Mouse (Mus musculus) stomach, postnatal 0 days (tissue): ENCODE data around the gene Grb7. TPM values are rescaled to one million over a fixed set of nuclear protein-coding genes. Genes with fewer than 3 reads are reported as not detected.

Experiments
- ATAC-seq: fragments of 200-750 bp; cut with Nextera tagmentation; 2 replicates; pipeline ENCODE4 v1.8.0; 2017; ENCODE audit not compliant: low FRiP score, low TSS enrichment
- DNase-seq: peaks from one replicate; pipeline ENCODE4 v3.0.0-alpha.2; 2016; ENCODE audit warnings: low spot score
- H3K27ac ChIP-seq: fragments of 300-500 bp; sonication (generic); replicated peaks from 2 replicates; pipeline ENCODE4 v1.5.1; 2014; ENCODE audit warnings: mild to moderate bottlenecking, control low read depth
- H3K27me3 ChIP-seq: fragments of 300-500 bp; sonication (generic); 2 replicates; pipeline ENCODE4 v1.6.1; 2014; ENCODE audit warnings: low read length; ENCODE audit not compliant: control insufficient read depth, insufficient read depth
- H3K36me3 ChIP-seq: fragments of 300-500 bp; sonication (generic); 2 replicates; pipeline ENCODE4 v1.6.1; 2014; ENCODE audit warnings: low read length, mixed read lengths; ENCODE audit not compliant: control insufficient read depth, insufficient read depth
- H3K4me1 ChIP-seq: fragments of 300-500 bp; sonication (generic); replicated peaks from 2 replicates; pipeline ENCODE4 v1.6.1; 2014; ENCODE audit warnings: antibody characterized with exemption; ENCODE audit not compliant: control insufficient read depth, insufficient read depth
- H3K4me2 ChIP-seq: fragments of 300-500 bp; sonication (generic); replicated peaks from 2 replicates; pipeline ENCODE4 v1.6.1; 2014; ENCODE audit warnings: low read depth, mild to moderate bottlenecking, control low read depth, moderate library complexity
- H3K4me3 ChIP-seq: fragments of 300-500 bp; sonication (generic); 2 replicates; pipeline ENCODE4 v1.5.1; 2014; ENCODE audit warnings: low read depth, low read length, control low read depth
- H3K9ac ChIP-seq: fragments of 300-500 bp; sonication (generic); 2 replicates; pipeline ENCODE4 v1.6.1; 2014; ENCODE audit warnings: mild to moderate bottlenecking, low read length, control low read depth, mixed read lengths
- H3K9me3 ChIP-seq: fragments of 300-500 bp; sonication (generic); 2 replicates; pipeline ENCODE4 v1.6.1; 2016; ENCODE audit warnings: low read length; ENCODE audit not compliant: control insufficient read depth
- CTCF ChIP-seq: IDR thresholded peaks from 2 replicates; pipeline ENCODE4 v1.5.1; 2016; ENCODE audit warnings: antibody characterized with exemption, low read depth, mild to moderate bottlenecking, moderate library complexity
- EP300 ChIP-seq: optimal IDR thresholded peaks from 2 replicates; pipeline ENCODE3; 2016; ENCODE audit warnings: antibody characterized with exemption
- WGBS: fragments of 180-500 bp; shearing (Covaris S2); extraction: QIAGEN DNeasy Blood & Tissue Kit; methylation state at CpG from one replicate; pipeline ENCODE4 v1.1.7; 2014; 5-methylcytosine and 5-hydroxymethylcytosine counted together
- polyA plus RNA-seq: library from polyadenylated mRNA; unstranded; fragments of >200 nt; fragmentation: Nextera tagmentation; extraction: Ambion mirVana; gene quantifications from 2 replicates; pipeline ENCODE4 v1.2.1, GENCODE M21; 2015

Gene Grb7
- polyA plus RNA-seq, 1 experiment from 2014 or later: 23.0 TPM

DNA sequence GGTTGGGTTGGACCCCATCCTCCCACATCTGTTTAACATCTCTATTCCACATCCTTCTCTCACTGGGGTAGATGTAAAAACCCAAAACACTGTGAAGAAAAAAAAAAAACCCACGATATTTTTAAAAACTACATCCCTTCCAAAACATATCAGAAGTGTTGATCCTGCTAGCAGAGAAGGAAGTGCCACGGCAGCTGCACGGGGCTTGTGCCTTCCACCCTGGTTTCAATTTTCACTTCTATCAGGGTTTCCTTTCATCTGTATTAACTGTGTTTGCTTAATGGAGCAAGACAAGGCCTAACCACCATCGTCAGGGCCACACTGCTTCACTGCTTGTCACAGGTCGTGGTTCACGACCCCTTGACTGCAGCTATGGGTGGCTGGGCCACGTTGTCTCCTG, 46.8 kb downstream of the Grb7 start:
- no peaks in the 10 kb centered on the region for H3K27me3 ChIP-seq
- H3K36me3 ChIP-seq: no peaks in the 10 kb centered on the region
- ATAC-seq (no peak), DNase-seq (no peak)
- no peak overlapping the region for H3K9ac ChIP-seq
- H3K4me1 ChIP-seq: no peaks in the 10 kb centered on the region
- no peak overlapping the region for H3K4me3 ChIP-seq
- H3K27ac ChIP-seq: no peak overlapping the region
- TF ChIP-seq CTCF (no peak), EP300 (no peak)
- WGBS: 22% methylated on average over 7 of the region's 7 CpGs
- H3K4me2 ChIP-seq: no peak overlapping the region
- H3K9me3 ChIP-seq: no peaks in the 10 kb centered on the region

DNA sequence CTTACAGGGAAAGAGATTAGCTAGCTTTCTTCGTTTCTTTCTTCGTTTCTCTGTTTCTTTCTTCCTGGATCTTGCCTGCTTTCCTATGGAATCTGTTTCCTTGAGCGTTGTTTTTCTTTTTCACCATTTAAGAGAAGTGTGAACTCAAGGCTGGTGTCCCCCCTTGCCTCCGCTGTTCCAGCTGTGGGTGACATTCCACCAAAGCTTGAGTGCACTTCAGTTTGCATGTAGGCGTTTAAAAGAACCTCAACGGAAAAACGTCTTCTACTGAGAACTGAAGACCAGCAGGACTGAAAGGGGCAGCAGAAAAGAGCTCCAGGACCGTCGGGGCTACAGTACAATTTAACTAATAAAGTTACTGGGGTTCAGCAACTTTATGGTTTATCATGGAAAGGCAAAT, 47.2 kb downstream of the Grb7 start:
- Histone ChIP-seq H3K9me3 (no peaks in the 10 kb centered on the region), H3K9ac (no peak overlapping the region), H3K4me2 (no peak overlapping the region), H3K4me3 (no peak overlapping the region), H3K36me3 (no peaks in the 10 kb centered on the region), H3K27me3 (no peaks in the 10 kb centered on the region), H3K4me1 (no peaks in the 10 kb centered on the region), H3K27ac (no peak overlapping the region)
- TF ChIP-seq EP300 (no peak), CTCF (no peak)
- ATAC-seq (no peak), DNase-seq (no peak)
- 76% methylated on average over 9 of the region's 9 CpGs for WGBS

DNA sequence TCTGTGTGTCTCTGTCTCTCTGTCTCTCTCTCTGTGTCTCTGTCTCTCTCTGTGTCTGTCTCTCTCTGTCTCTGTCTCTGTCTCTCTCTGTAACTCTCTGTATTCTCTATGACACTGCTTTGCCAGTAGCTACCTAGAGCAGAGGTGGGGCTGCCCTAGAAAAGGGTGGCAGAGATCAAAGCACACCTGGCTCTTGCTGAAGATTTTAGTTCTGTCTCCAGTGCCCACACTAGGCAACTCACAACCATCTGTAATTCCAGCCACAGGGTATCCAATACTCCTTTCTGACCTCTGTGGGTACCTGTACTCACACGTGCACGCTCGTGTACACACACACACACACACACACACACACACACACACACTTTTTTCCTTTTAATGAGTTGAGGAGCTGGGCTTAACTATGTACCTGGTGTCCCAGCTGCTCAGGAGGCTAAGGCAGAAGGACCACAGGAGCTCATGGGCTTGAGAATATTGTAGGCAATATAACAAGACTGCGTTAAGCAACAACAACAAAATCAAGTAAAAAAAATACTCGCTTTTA, 49.1 kb downstream of the Grb7 start:
- no peaks in the 10 kb centered on the region for H3K36me3 ChIP-seq
- no peak overlapping the region for H3K4me3 ChIP-seq
- ATAC-seq: no peak
- H3K27me3 ChIP-seq: no peaks in the 10 kb centered on the region
- no peak overlapping the region for H3K9ac ChIP-seq
- no peak overlapping the region for H3K4me2 ChIP-seq
- H3K9me3 ChIP-seq: no peaks in the 10 kb centered on the region
- H3K27ac ChIP-seq: no peak overlapping the region
- WGBS: 84% methylated on average over 5 of the region's 5 CpGs
- TF ChIP-seq EP300 (no peak), CTCF (no peak)
- no peak for DNase-seq
- H3K4me1 ChIP-seq: no peaks in the 10 kb centered on the region

DNA sequence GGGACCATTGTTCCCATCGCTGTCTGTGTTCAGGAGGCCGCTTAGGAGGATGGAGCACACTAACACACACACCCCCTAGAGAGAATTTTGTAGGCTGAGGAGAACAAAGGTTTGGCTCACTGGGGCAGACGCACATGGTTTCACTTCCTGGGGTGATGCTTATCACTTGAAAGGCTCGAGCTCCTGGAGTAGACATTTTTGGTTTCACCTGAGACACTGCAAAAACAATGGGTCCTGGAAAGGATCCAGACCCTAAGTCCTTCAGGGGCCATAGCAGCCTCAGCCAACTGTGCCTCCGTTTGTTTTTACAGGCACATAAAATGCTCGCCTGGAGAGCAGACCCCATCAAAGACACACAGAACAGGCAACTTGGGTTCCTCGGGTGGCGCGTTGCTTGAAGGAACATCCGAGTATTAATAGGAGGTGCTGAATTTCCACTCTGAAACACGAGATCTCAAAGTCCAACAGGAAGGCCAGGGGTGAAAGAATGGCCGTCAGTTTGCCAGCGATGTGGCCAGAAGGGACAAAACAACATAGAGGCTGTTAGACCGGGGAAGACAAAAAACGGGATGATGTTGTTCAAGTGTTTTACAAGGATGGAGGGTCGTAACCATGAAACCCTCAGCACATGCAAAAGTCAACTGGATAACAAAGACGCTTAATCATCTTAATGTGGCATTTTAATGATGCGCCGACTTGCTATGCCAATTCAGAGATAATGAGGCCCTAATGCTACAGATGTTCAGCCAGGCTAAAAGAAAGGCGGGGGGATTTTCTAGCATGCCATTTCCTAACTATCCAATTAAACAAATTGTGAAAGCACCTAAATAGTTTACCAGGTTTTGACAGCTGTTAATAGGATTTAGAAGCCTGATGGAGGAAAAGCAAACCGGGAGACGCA, 51.4 kb downstream of the Grb7 start:
- no peak for ATAC-seq
- H3K4me3 ChIP-seq: no peak overlapping the region
- H3K27me3 ChIP-seq: no peaks in the 10 kb centered on the region
- TF ChIP-seq EP300: no peak
- no peak for TF ChIP-seq CTCF
- no peak overlapping the region for H3K27ac ChIP-seq
- H3K4me2 ChIP-seq: no peak overlapping the region
- H3K9me3 ChIP-seq: no peaks in the 10 kb centered on the region
- H3K4me1 ChIP-seq: no peaks in the 10 kb centered on the region
- no peak for DNase-seq
- no peak overlapping the region for H3K9ac ChIP-seq
- no peaks in the 10 kb centered on the region for H3K36me3 ChIP-seq
- WGBS: 55% methylated on average over 22 of the region's 22 CpGs

DNA sequence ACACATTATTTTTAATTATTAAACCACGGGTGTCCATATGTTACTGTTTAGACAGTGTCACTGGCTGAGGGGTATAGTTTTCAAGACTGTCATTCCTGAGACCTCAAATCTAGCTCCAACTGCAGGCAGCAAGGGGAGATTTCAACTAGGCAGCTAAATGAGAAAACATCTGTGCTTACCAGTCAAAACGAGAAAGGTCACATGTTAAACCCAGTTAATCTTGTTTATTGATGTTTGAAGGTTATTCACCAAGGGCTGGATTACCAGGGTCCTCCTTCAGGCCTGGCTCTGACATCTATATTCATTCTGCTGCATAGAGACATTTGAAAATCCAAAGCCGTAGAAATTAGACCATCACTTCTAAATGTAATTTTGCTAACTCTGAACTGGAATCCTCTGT, 58.7 kb downstream of the Grb7 start:
- Histone ChIP-seq H3K36me3 (no peaks in the 10 kb centered on the region), H3K4me1 (no peaks in the 10 kb centered on the region), H3K9ac (no peak overlapping the region), H3K4me3 (no peak overlapping the region), H3K27ac (no peak overlapping the region), H3K4me2 (no peak overlapping the region), H3K27me3 (no peaks in the 10 kb centered on the region), H3K9me3 (no peaks in the 10 kb centered on the region)
- DNase-seq: no peak
- 45% methylated on average over 3 of the region's 3 CpGs for WGBS
- no peak for TF ChIP-seq EP300
- no peak for TF ChIP-seq CTCF
- ATAC-seq: no peak

Other genes with a start within 250 kb of the Grb7 start
- gene Cdk12, start 243.3 kb upstream of the Grb7 start, polyA plus RNA-seq: 3.8 and 4.1 TPM in 2 replicates
- gene Neurod2, start 116.7 kb upstream of the Grb7 start, polyA plus RNA-seq: 0.02 and 0.08 TPM in 2 replicates
- gene Ppp1r1b, start 98.0 kb upstream of the Grb7 start, polyA plus RNA-seq: 6.9 and 7.0 TPM in 2 replicates
- 24.9 TPM in 2 replicates for gene Stard3, start 88.0 kb upstream of the Grb7 start, polyA plus RNA-seq
- gene Tcap, start 62.6 kb upstream of the Grb7 start, polyA plus RNA-seq: 0.13 and 0.38 TPM in 2 replicates
- not detected in 2 replicates for gene Pnmt, start 59.9 kb upstream of the Grb7 start, polyA plus RNA-seq
- 11.0 and 13.4 TPM in 2 replicates for gene Pgap3, start 45.9 kb upstream of the Grb7 start, polyA plus RNA-seq
- gene Erbb2, start 33.9 kb upstream of the Grb7 start, polyA plus RNA-seq: 26.9 and 30.7 TPM in 2 replicates
- gene Mien1, start 7.4 kb upstream of the Grb7 start, polyA plus RNA-seq: 133 and 142 TPM in 2 replicates
- 0.15 and 0.19 TPM in 2 replicates for gene Ikzf3, start 99.6 kb downstream of the Grb7 start, polyA plus RNA-seq
- gene Zpbp2, start 104.7 kb downstream of the Grb7 start, polyA plus RNA-seq: 0.10 and 0.16 TPM in 2 replicates
- gene Ormdl3, start 141.0 kb downstream of the Grb7 start, polyA plus RNA-seq: 31.1 TPM in 2 replicates
- gene Lrrc3c, start 151.9 kb downstream of the Grb7 start, polyA plus RNA-seq: not detected in 2 replicates
- gene Gm12355, start 179.3 kb downstream of the Grb7 start, polyA plus RNA-seq: 0.81 and 0.82 TPM in 2 replicates
- not detected in 2 replicates for gene Gsdma3, start 180.0 kb downstream of the Grb7 start, polyA plus RNA-seq
- 81.0 and 91.9 TPM in 2 replicates for gene Gsdma2, start 200.4 kb downstream of the Grb7 start, polyA plus RNA-seq
- gene Gsdma, start 218.0 kb downstream of the Grb7 start, polyA plus RNA-seq: 79.6 and 83.7 TPM in 2 replicates
- gene Psmd3, start 236.2 kb downstream of the Grb7 start, polyA plus RNA-seq: 120 and 122 TPM in 2 replicates